Mouse (Mus musculus): ENCODE data around the gene Tifa.

Tifa gene

GRCm38 (mm10) chr3:127862479-127862878 is 72.9 kb downstream of the Tifa start:
- in situ Hi-C loops (cut with MboI) = no loop called here

GRCm38 (mm10) chr3:127863571-127863970 is 74.0 kb downstream of the Tifa start:
- in situ Hi-C loops (cut with MboI) = no loop called here

- in situ Hi-C loops (cut with MboI) = no loop called here
Observed at GRCm38 (mm10) chr3:127864242-127864641, 74.6 kb downstream of the Tifa start.

- in situ Hi-C loops (cut with MboI) = no loop called here
Observed at GRCm38 (mm10) chr3:127868046-127868758, 78.6 kb downstream of the Tifa start.

GRCm38 (mm10) chr3:127868880-127869279 is 79.3 kb downstream of the Tifa start:
- in situ Hi-C loops (cut with MboI) = no loop called here

GRCm38 (mm10) chr3:127871575-127871974 is 82.0 kb downstream of the Tifa start:
- in situ Hi-C loops (cut with MboI) = no loop called here

GRCm38 (mm10) chr3:127874254-127874883 is 84.8 kb downstream of the Tifa start:
- in situ Hi-C loops (cut with MboI) = no loop called here

- in situ Hi-C loops (cut with MboI) = no loop called here
Observed at GRCm38 (mm10) chr3:127875059-127875458, 85.5 kb downstream of the Tifa start.

- in situ Hi-C loops (cut with MboI) = no loop called here
Observed at GRCm38 (mm10) chr3:127875509-127875908, 85.9 kb downstream of the Tifa start.

GRCm38 (mm10) chr3:127879968-127880367 is 90.4 kb downstream of the Tifa start:
- in situ Hi-C loops (cut with MboI) = no loop called here

- in situ Hi-C loops (cut with MboI) = no loop called here
Observed at GRCm38 (mm10) chr3:127881684-127882083, 92.1 kb downstream of the Tifa start.

Data from mature B cell (primary cell).